Mouse (Mus musculus): Measurements from ENCODE around the gene Krt78. TPM values are rescaled to one million over a fixed set of nuclear protein-coding genes. Genes with fewer than 3 reads are reported as not detected.

Gene Krt78
- polyA plus RNA-seq, 1 experiment from 2014 or later, result not detected

DNA sequence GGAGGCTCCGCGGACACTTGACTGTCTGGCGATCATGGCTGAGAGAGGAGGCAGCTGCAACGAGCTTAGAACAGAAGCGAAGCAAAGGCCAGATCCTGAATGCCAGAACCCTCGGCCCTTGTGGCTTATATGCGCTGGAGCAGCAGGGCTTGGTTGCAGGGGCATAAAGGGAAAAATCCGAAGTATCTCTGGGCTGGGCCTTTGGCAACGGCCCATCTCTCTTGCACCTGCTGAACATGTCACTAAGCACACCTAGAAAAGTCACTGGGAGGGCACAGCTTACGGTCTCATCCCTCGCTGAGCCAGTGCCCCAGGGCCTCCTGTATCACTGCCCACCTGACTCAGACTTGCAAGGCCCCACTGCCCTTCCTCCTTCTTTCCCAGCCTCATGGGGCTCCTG lies 29.5 kb downstream of the Krt78 start, which contains the start of gene Krt4:
TSS of gene Krt4 (minus strand) at position 101 of the 400 bp plus-strand sequence.
- peaks cover 16% of the 10 kb centered on the region for H3K4me1 ChIP-seq
- WGBS, result 81% methylated on average over 11 of the region's 11 CpGs

DNA sequence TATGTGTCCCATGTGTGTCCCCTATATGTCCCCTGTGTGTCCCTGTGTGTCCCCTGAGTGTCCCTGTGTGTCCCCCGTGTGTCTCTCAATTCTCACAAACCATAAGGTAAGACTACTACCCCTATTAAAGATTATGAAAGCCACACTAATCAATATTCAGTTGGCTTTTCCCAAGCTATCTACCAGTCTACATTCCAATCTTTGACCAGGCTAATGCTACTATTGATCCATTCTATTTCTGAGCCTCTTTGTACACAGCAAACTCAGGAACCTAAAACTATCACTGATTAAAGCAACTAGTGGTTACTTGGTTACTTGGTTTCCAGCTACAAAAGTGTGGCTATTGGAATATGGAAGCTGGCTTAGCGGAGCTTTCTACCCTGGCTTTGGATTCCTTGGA lies 31.8 kb downstream of the Krt78 start:
- H3K27ac ChIP-seq, result no peak overlapping the region
- no peaks in the 10 kb centered on the region for H3K9me3 ChIP-seq
- H3K9ac ChIP-seq, result no peak overlapping the region
- ATAC-seq (ENCODE audit: insufficient number of reproducible peaks, insufficient read depth, low FRiP score, low TSS enrichment), result no peak
- no peaks in the 10 kb centered on the region for H3K36me3 ChIP-seq
- no peaks in the 10 kb centered on the region for H3K4me1 ChIP-seq
- 87% methylated on average over 2 of the region's 2 CpGs for whole genome bisulfite sequencing
- no peak overlapping the region for H3K4me3 ChIP-seq
- H3K27me3 ChIP-seq, result no peaks in the 10 kb centered on the region
- no peak overlapping the region for H3K4me2 ChIP-seq (replicated peaks)

More for the DNA sequence above, 29.5 kb downstream of the Krt78 start, which contains the start of gene Krt4:
- H3K9ac ChIP-seq, result no peak within 1 kb of the TSS
- H3K9me3 ChIP-seq, result no peaks in the 10 kb centered on the region
- H3K36me3 ChIP-seq, result no peaks in the 10 kb centered on the region
- H3K4me3 ChIP-seq, result no peak within 1 kb of the TSS
- H3K4me2 ChIP-seq (replicated peaks), result no peak within 1 kb of the TSS
- H3K27ac ChIP-seq, result no peak within 1 kb of the TSS
- no peak for ATAC-seq (ENCODE audit: insufficient number of reproducible peaks, insufficient read depth, low FRiP score, low TSS enrichment)
- peaks cover 2% of the 10 kb centered on the region; the same call in 1 of the 2 replicates for H3K27me3 ChIP-seq

GRCm38 (mm10) chr15:101916072-101916471 lies 38.0 kb downstream of the Krt78 start:
- Histone ChIP-seq H3K27me3 (no peaks in the 10 kb centered on the region), H3K27ac (no peak overlapping the region), H3K4me1 (no peaks in the 10 kb centered on the region), H3K9ac (no peak overlapping the region), H3K4me3 (no peak overlapping the region), H3K4me2 (replicated peaks) (no peak overlapping the region), H3K9me3 (no peaks in the 10 kb centered on the region), H3K36me3 (no peaks in the 10 kb centered on the region)
- ATAC-seq (ENCODE audit: insufficient number of reproducible peaks, insufficient read depth, low FRiP score, low TSS enrichment), result no peak
- 75% methylated on average over 2 of the region's 2 CpGs for WGBS

GRCm38 (mm10) chr15:101904849-101905248 lies 49.2 kb downstream of the Krt78 start:
- WGBS, result 74% methylated on average over 5 of the region's 5 CpGs
- Histone ChIP-seq H3K36me3 (no peaks in the 10 kb centered on the region), H3K27ac (no peak overlapping the region), H3K4me2 (replicated peaks) (no peak overlapping the region), H3K9me3 (no peaks in the 10 kb centered on the region), H3K4me3 (no peak overlapping the region), H3K9ac (no peak overlapping the region), H3K27me3 (no peaks in the 10 kb centered on the region; the same call in 1 of the 2 replicates), H3K4me1 (no peaks in the 10 kb centered on the region)
- no peak for ATAC-seq (ENCODE audit: insufficient number of reproducible peaks, insufficient read depth, low FRiP score, low TSS enrichment)

- no peak for ATAC-seq (ENCODE audit: insufficient number of reproducible peaks, insufficient read depth, low FRiP score, low TSS enrichment)
- no peaks in the 10 kb centered on the region for H3K36me3 ChIP-seq
- no peaks in the 10 kb centered on the region for H3K9me3 ChIP-seq
- 52% methylated on average over 12 of the region's 12 CpGs for WGBS
- no peaks in the 10 kb centered on the region for H3K4me1 ChIP-seq
- no peak overlapping the region for H3K9ac ChIP-seq
- no peak overlapping the region for H3K4me3 ChIP-seq
- no peak overlapping the region for H3K4me2 ChIP-seq (replicated peaks)
- H3K27ac ChIP-seq, result no peak overlapping the region
- no peaks in the 10 kb centered on the region; the same call in 1 of the 2 replicates for H3K27me3 ChIP-seq
Measured at GRCm38 (mm10) chr15:101902171-101903149, 51.6 kb downstream of the Krt78 start.

Other genes with a start within 250 kb of the Krt78 start
- 73.2 and 80.6 TPM in 2 replicates for gene Krt5, start 241.4 kb downstream of the Krt78 start, polyA plus RNA-seq (2016; fragmentation: Nextera tagmentation; extraction: Ambion mirVana)
- gene Krt71, start 211.2 kb downstream of the Krt78 start, polyA plus RNA-seq (2016; fragmentation: Nextera tagmentation; extraction: Ambion mirVana), result not detected in 2 replicates
- gene Krt72, start 167.8 kb downstream of the Krt78 start, polyA plus RNA-seq (2016; fragmentation: Nextera tagmentation; extraction: Ambion mirVana), result not detected in 2 replicates
- gene Krt73, start 151.9 kb downstream of the Krt78 start, polyA plus RNA-seq (2016; fragmentation: Nextera tagmentation; extraction: Ambion mirVana), result 0.08 TPM in 1 of 2 replicates, not detected in the other
- gene Krt2, start 136.1 kb downstream of the Krt78 start, polyA plus RNA-seq (2016; fragmentation: Nextera tagmentation; extraction: Ambion mirVana), result not detected in 2 replicates
- gene Krt1, start 103.5 kb downstream of the Krt78 start, polyA plus RNA-seq (2016; fragmentation: Nextera tagmentation; extraction: Ambion mirVana), result 2.4 and 3.4 TPM in 2 replicates
- 0.08 TPM in 1 of 2 replicates, not detected in the other for gene Krt77, start 84.6 kb downstream of the Krt78 start, polyA plus RNA-seq (2016; fragmentation: Nextera tagmentation; extraction: Ambion mirVana)
- gene Krt76, start 61.4 kb downstream of the Krt78 start, polyA plus RNA-seq (2016; fragmentation: Nextera tagmentation; extraction: Ambion mirVana), result not detected in 2 replicates
- gene Krt4, start 29.6 kb downstream of the Krt78 start, polyA plus RNA-seq (2016; fragmentation: Nextera tagmentation; extraction: Ambion mirVana), result 0.20 and 0.68 TPM in 2 replicates
- gene Krt79, start 14.0 kb downstream of the Krt78 start, polyA plus RNA-seq (2016; fragmentation: Nextera tagmentation; extraction: Ambion mirVana), result 0.28 TPM in 1 of 2 replicates, not detected in the other
- gene Krt8, start 50.2 kb upstream of the Krt78 start, polyA plus RNA-seq (2016; fragmentation: Nextera tagmentation; extraction: Ambion mirVana), result 45.6 and 56.5 TPM in 2 replicates
- gene Krt18, start 73.9 kb upstream of the Krt78 start, polyA plus RNA-seq (2016; fragmentation: Nextera tagmentation; extraction: Ambion mirVana), result 47.5 and 50.6 TPM in 2 replicates
- gene Eif4b, start 119.5 kb upstream of the Krt78 start, polyA plus RNA-seq (2016; fragmentation: Nextera tagmentation; extraction: Ambion mirVana), result 113 and 120 TPM in 2 replicates
- 29.6 and 34.0 TPM in 2 replicates for gene Tns2, start 146.1 kb upstream of the Krt78 start, polyA plus RNA-seq (2016; fragmentation: Nextera tagmentation; extraction: Ambion mirVana)
- gene Spryd3, start 181.9 kb upstream of the Krt78 start, polyA plus RNA-seq (2016; fragmentation: Nextera tagmentation; extraction: Ambion mirVana), result 15.6 and 15.7 TPM in 2 replicates
- gene Igfbp6, start 190.1 kb upstream of the Krt78 start, polyA plus RNA-seq (2016; fragmentation: Nextera tagmentation; extraction: Ambion mirVana), result 0.92 and 1.2 TPM in 2 replicates
- gene Soat2, start 196.2 kb upstream of the Krt78 start, polyA plus RNA-seq (2016; fragmentation: Nextera tagmentation; extraction: Ambion mirVana), result 0.13 and 0.17 TPM in 2 replicates
- 114 and 119 TPM in 2 replicates for gene Zfp740, start 249.0 kb upstream of the Krt78 start, polyA plus RNA-seq (2016; fragmentation: Nextera tagmentation; extraction: Ambion mirVana)